Mouse (Mus musculus): Measurements from ENCODE around the gene Smim13.
"Not testable (repeated sequence)": the region's sequence is repeated elsewhere in the genome, so short reads cannot be mapped to it uniquely, and the experiment has no call there.

Gene Smim13

GRCm38 (mm10) chr13:41238035-41238804 is 11.4 kb upstream of the Smim13 start:
- no peak for DNase-seq (ENCODE audit: low read depth, low spot score)

GRCm38 (mm10) chr13:41238805-41239130 is 10.9 kb upstream of the Smim13 start:
- DNase-seq (ENCODE audit: low read depth, low spot score), result peak; percentile 78

- no peak for DNase-seq (ENCODE audit: low read depth, low spot score)
These were observed 8.1 kb upstream of the Smim13 start for GRCm38 (mm10) chr13:41241557-41241956.

GRCm38 (mm10) chr13:41244306-41244830 is 5.3 kb upstream of the Smim13 start:
- DNase-seq (ENCODE audit: low read depth, low spot score), result no peak

- no peak for DNase-seq (ENCODE audit: low read depth, low spot score)
These were observed 708 bp upstream of the Smim13 start for GRCm38 (mm10) chr13:41248751-41249520.

- DNase-seq (ENCODE audit: low read depth, low spot score), result no peak
These were observed 806 bp downstream of the Smim13 start for GRCm38 (mm10) chr13:41250318-41250981.

- not testable (repeated sequence) for DNase-seq (ENCODE audit: low read depth, low spot score)
These were observed 1.6 kb downstream of the Smim13 start for GRCm38 (mm10) chr13:41251232-41251631.

GRCm38 (mm10) chr13:41251667-41252066 is 2.0 kb downstream of the Smim13 start:
- no peak for DNase-seq (ENCODE audit: low read depth, low spot score)

GRCm38 (mm10) chr13:41252141-41252540 is 2.5 kb downstream of the Smim13 start:
- DNase-seq (ENCODE audit: low read depth, low spot score), result no peak

- DNase-seq (ENCODE audit: low read depth, low spot score), result no peak
These were observed 3.1 kb downstream of the Smim13 start for GRCm38 (mm10) chr13:41252736-41253135.

- no peak for DNase-seq (ENCODE audit: low read depth, low spot score)
These were observed 6.5 kb downstream of the Smim13 start for GRCm38 (mm10) chr13:41256126-41256525.

GRCm38 (mm10) chr13:41256962-41257361 is 7.3 kb downstream of the Smim13 start:
- DNase-seq (ENCODE audit: low read depth, low spot score), result no peak

- DNase-seq (ENCODE audit: low read depth, low spot score), result no peak
These were observed 8.2 kb downstream of the Smim13 start for GRCm38 (mm10) chr13:41257851-41258250.

- DNase-seq (ENCODE audit: low read depth, low spot score), result not testable (repeated sequence)
These were observed 12.0 kb downstream of the Smim13 start for GRCm38 (mm10) chr13:41261617-41262016.

GRCm38 (mm10) chr13:41263304-41264006 is 13.8 kb downstream of the Smim13 start:
- DNase-seq (ENCODE audit: low read depth, low spot score), result no peak

GRCm38 (mm10) chr13:41267827-41268408 is 18.3 kb downstream of the Smim13 start:
- DNase-seq (ENCODE audit: low read depth, low spot score), result peak; percentile 30

GRCm38 (mm10) chr13:41273927-41274650 is 24.4 kb downstream of the Smim13 start, which contains the start of gene Gm17364:
Gm17364 (minus strand) TSS chr13:41273977.
- DNase-seq (ENCODE audit: low read depth, low spot score), result no peak

GRCm38 (mm10) chr13:41280696-41281095 is 31.1 kb downstream of the Smim13 start:
- DNase-seq (ENCODE audit: low read depth, low spot score), result no peak

GRCm38 (mm10) chr13:41283256-41283655 is 33.6 kb downstream of the Smim13 start:
- peak; percentile 84 for DNase-seq (ENCODE audit: low read depth, low spot score)

GRCm38 (mm10) chr13:41285448-41285847 is 35.8 kb downstream of the Smim13 start:
- DNase-seq (ENCODE audit: low read depth, low spot score), result no peak

Data from mesoderm, embryonic 11.5 days (tissue).